Mouse (Mus musculus): ENCODE results near the gene Rbfox2.

The Rbfox2 gene

DNA sequence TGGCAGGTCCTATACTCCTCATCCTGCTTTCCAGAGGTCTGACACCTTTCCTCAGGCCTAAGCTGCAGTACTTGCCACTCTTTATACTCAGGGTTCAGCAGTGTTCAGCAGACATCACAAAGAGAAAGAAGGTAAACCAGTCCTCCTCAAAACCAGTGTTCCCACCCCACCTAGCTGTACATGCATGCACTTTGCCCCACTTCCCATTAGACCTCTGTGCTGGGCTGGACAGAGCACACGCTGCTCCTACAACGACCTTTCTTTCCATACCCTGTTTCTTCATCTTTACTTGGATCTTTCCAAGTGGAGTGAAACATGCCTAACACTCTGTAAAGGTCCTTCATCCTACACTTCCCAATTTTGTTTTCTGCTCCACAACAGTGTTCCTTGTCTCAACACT, 110.8 kb downstream of the Rbfox2 start:
- DNase-seq (ENCODE audit: low spot score in 2 of 2): no peak

DNA sequence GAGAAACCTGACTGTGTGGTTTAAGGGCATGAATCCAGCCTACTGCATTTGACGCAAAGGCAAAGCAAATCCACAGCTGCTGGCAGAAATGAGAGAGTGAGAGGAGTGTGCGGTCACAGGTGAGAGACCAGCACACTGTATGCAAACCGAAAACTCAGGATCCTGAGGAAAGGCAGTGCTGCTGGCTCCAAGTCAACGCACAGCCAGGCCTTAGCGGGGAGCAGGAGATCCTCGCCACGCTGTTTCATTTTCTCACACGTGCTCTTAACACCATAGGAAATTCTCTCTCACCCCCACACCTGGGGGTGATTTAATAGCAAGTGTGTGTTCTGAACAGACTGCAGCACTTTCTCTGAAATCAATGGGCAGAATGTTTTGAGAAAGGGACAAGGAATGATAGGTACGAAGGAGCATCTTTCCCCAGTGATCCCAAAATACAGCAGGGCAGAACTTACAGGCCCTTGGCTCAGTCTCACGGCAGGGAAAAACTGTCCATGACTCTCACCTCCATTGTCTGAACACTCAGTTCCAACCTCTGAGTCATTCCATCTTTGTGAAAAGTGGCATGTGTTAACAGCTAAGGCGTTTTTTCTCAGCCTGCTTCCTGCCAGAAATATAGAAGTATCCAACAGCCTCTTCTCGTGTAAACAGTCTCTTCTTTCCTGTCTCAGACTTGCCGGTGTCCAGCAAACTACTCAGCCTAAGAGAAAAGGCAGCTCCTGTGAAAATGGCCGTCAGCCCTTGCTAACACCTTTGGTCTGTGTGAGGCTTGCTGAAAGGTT, 114.5 kb downstream of the Rbfox2 start:
- DNase-seq (ENCODE audit: low spot score in 2 of 2): no peak

DNA sequence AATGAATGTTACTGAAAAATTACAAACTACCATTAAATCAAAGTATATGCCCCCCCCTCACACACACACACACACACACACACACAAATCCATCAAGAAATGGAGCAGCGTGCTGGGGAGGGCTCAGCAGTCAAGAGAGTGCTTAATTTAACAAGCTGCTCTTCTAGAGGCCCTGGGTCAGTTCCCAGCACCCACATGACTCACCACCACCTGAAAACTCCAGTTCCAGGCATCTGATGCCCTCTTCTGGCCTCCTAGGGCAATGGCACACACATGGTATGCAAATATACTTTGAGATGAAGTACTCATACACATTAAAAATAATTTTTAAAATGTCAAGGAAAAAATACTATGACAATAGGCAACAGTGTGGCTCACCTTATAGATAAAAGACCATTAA, 120.7 kb downstream of the Rbfox2 start:
- DNase-seq (ENCODE audit: low spot score in 2 of 2): no peak

DNA sequence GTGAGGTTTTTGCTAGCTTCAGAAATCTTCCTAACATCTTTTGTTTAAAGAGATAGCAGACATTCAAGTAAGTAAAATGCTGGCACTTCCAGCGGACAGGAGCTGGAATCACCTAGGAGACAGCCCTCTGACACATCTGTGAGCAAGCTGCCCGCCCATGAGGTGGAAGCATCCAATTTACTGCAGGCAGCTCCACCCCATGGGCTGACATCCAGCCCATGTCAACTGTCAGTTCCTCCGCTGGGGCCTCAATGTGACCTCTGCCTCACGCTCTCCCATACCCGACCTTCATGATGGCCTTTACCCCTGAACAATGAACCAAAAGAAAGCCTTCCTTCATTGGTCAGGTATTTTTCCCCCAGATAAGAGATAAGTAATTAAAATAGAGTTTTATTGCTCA, 121.2 kb downstream of the Rbfox2 start:
- no peak for DNase-seq (ENCODE audit: low spot score in 2 of 2)

DNA sequence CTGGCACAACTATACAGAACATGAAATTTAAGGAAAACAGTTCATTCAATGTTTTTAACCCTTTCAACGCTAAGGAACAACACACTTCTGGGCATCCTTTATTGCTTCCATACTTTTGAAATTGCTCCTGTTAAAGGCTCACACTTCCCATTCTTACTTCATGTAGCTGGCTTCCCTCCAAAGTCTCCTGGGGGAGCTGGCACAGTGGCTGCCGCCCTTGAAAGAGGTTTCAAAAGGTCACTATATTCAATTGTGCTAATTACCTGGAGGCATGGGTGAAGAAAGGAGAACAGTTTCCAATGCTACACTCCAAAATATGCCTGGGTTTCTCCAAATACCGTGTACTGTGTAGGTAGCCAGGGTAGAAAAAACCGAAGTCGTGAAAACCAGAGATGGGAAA, 124.0 kb downstream of the Rbfox2 start:
- no peak for DNase-seq (ENCODE audit: low spot score in 2 of 2)

DNA sequence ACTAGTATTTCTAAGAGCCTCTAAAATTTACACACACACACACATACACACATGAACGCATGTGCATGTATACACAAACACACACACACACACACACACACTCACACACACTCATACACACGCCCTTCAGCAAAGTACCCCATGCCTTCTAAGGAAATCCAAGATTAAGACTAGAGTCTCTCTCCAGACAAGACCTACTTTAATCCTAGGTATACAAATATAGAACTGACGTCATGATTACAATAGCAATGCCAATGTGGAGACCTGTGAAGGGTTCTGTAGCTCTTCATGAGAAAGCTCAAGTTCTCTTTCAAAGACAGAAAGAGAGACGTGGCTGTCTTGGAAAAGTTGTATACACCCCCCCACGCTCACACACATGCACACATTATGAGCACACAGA, 132.8 kb downstream of the Rbfox2 start:
- DNase-seq (ENCODE audit: low spot score in 2 of 2): no peak

DNA sequence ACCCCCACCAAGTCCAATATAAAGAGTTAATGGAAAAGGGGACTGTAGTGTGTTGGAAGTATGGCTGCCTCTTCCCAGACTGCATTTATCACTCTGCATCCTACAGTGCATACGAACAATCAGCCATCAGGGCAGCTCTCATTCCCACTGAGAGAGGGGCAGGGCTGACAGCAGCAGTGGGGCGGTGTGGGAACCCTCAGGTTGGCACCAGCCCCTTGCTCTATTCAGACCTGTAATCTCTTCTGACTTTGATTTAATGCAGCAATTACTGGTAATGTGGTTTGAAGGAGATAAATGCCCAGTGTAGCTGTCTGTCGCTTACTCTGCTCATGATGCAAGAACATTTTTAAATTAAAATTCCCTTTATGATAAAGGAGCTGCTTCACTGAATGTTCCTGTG, 134.4 kb downstream of the Rbfox2 start:
- DNase-seq (ENCODE audit: low spot score in 2 of 2): no peak

DNA sequence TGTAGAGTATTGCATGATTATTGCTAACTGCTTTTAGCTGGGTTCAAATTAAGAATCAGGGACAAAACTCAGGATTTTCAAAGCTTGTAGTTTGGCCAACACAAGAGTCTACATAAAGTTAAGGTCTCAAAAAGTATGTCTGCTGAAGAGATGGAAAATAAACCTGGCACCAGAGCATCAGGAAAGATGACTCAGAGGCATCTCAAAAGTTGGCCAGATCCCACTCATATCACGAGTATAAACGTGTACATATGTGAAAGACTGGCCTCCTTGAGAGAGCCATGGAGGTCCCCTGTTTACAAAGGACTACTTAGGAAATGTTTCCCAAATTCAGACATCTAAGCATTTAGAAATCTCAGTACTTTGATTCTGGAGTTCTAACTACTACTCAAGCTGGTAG, 138.0 kb downstream of the Rbfox2 start:
- DNase-seq (ENCODE audit: low spot score in 2 of 2): no peak

DNA sequence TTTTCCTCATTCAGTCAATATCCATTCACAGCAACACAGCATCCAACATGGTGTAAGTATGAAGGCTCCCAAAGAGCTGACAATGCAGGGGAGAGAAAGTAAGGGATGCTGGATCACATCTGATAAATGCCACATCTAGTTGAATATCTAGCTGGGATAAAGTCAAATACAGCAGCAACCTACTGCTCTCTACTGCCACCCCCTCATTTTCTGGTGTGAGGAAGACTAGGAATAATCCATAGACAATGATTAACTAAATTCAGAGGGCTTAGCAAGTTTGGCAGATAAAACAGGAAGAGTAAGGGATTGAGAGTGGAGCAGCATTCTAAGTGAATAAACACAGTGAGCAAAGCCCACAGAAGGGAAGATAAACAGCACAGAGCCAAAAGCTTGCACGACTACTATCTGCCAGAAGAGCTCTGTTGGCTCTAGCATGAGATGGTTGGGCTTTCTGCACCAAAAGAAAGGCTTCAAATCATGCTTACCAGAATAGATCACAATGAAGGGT, 140.5 kb downstream of the Rbfox2 start:
- no peak for DNase-seq (ENCODE audit: low spot score in 2 of 2)

DNA sequence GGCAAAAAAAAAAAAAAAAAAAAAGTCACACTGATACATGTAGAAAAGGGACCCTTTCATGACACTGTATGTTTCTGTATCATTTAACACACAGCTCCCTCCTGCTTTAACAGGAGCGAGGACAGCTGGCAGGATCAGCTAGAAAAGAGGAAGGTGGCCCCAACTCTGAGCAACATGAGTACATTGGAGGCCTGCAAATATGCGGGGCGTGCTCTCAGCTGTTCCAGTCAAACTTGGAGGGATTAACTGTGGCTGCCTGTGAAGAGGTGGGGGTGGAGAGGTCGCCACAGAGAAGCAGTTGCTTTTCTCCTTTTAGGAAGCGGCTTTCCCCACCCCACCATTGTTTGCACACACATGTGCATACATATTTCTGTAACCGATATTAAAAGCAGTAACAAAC, 143.5 kb downstream of the Rbfox2 start:
- no peak for DNase-seq (ENCODE audit: low spot score in 2 of 2)

DNA sequence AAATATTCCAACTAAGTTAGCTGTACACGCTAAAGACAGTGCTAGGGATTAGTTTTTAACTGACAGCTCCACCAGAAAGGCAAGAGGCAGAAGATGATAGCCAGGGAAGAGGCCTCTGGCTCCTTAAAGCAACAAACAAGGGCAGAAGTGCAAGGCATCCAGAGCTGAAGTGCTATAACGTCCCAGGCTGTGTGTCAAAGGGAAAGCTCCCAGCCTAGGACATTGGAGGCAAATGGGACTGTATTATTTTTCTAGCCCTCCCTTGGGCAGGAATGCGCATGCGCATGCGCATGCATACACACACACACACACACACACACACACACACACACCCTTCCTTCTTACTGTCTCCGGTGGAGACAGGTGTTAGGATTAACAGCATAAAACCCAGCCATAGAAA, 143.9 kb downstream of the Rbfox2 start:
- no peak for DNase-seq (ENCODE audit: low spot score in 2 of 2)

DNA sequence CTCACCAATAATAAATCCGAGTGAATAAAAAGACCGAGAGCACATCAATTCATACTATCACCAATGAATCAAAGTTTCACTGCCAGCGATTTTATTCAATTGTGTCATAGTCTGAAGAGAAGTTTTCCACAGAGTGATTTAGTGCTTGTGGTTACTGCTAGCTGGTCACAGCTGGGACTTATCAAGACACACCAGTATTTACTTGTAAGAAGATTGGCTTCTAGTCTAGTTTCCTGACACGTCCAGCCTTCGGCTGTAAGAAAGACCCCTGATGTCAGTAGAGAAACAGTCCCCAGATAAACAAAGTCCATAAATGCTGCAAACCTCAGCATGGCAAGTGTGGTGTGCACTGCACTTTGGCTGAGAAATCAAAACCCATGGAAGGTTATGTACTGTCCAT, 145.4 kb downstream of the Rbfox2 start:
- no peak for DNase-seq (ENCODE audit: low spot score in 2 of 2)

DNA sequence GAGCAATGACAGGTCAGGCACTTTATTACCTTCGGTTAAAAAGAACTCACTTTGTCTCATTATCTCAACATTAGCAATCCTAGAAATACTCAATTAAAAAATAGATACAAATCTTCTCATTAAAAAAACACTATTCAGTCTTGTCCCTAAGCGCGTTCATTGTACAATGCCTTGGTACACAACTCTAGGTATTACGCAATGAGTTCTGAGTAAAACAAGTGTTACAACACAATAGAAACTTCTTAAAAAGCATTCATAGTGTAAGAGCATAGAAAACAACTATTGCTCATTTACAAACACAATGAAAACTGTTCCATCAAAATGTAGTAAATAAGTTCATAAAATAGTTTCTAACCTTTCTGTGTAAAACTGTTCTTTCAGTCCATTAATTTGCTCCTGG, 146.0 kb downstream of the Rbfox2 start:
- DNase-seq (ENCODE audit: low spot score in 2 of 2): no peak

DNA sequence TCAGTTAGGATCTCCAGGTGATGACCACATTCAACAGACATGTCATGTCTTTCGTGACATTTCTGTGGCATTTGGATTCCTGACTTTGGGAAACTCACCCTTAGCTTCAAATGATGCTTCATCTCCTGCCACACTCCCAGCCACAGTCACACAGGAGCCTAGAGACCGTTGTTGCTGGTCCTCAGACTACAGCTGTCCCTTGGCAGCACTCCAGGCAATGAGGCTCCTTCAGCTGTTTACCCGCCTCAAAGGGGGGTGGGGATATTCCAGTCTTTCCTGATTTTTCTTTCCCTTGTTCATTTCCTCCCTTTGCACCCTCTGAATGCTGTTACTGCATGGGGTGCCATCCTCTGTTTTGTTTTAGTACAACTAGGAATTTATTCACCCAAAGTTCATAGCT, 150.3 kb downstream of the Rbfox2 start:
- DNase-seq (ENCODE audit: low spot score in 2 of 2): no peak

DNA sequence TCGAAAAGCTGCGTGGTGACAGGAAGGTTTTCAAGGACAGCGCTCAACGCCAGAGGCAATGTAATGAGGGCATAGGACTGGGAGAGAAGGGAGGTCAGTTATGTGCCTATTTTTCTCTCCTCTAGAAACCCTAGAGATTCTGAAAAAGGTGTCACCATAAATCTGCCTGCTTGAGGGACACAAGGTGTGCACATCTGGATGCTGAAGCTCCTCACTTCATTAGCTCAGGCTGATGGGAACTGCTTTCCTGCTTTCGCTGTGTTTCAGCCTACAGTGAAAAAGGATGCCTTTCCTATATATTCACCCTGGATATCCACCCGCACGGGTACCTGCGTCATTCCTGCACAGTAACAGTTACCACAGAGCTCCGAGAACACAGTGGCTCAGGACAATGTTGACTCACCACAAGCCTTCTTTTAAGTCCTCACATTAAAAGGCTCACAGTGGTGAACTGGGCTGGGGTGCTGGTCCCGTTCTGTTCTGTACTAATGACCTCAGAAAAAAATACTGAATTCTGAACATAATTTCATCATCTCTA, 152.5 kb downstream of the Rbfox2 start:
- no peak for DNase-seq (ENCODE audit: low spot score in 2 of 2)

DNA sequence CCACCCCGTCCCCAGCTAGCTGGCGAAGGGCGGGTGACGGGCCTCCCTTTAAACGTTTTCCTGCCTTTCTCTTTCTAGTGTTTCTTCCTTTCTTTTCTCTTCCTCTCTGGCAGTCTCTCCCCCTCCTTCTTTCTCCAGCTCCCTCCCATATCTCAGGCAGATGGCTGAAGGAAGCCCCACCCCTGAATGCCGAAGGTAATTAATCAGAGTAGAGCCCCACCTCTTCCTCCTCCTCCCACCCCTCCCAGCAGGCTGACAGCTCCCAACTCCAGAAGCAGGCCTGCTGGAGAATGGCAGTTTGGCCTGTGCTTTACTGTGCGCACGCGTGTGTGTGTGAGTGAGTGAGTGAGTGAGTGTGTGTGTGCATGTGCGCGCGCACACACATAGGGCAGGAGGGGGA, 153.2 kb downstream of the Rbfox2 start:
- no peak for DNase-seq (ENCODE audit: low spot score in 2 of 2)

DNA sequence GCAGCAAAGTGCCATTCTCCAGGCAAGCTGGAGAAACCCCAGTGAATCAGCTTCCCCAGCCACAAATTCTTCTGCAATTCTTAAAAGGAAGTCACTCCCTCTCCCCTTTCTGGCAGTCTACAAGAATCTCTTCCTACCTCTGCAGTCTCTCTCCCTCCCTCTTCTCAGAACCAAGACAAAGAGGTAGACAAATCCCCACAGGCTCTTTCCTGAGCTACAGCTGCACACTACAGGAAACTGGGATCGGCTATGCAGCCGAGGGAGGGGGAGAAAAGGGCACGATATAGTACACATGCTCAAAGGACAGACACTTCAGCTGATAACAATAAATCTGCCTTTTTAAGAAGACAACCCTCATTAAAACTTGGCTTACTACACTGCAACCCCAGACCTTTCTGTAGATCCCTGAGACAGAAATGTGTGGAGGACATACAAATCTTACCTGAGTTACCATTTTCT, 153.7 kb downstream of the Rbfox2 start:
- DNase-seq (ENCODE audit: low spot score in 2 of 2): no peak

DNA sequence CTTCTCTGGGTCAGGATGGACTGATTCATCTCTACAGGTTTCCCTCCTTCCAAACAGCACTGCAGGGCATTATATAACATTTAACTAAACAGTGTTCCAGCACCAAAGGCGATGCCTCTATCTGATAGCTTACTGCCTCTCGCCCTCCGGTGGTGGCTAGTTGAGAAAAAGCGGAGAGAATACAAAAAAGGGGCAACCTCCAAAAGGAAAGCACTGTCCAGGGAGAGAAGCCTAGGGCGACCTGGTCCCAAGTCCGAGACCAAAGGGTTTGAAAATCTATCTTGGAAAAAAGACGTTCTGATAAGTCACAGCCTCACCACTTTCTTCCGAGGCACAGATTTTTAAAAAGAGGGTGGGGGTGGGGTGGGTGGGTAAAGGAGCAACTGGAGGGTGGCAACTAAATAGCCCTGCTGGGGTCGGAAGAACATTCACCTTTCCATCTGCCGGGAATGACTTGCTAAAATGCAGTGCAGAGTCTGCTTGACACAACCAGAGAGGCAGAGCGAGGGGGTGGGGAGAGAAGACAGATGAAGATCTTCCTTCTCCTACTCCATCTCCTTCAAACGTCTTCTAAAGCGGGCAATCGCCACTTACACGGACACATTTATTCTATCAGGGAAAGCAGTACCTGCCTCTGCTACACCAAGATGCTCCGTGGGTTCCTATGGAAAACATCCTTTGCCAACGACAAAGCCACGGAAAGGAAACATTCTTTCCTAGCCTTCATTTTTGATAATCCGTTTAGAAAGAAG, 154.3 kb downstream of the Rbfox2 start:
- no peak for DNase-seq (ENCODE audit: low spot score in 2 of 2)

DNA sequence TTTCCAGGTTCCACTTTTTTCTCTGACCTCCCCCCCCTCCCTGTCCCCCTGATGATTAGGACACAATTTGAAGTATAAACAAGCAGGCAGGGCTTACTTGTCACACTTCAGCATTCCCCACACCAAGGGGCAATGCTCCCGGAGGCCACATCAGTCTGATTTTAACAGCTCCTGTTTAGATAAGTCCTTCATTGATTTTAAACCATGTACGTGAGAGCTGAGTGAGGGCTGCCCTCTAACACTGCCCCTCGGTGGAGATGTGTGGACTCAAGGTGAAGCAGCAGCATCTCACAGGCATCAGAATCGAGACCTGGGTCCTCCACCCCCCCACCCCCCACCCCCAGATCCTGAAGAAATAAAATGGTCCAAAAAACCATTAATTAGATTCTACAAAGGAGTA, 155.0 kb downstream of the Rbfox2 start:
- no peak for DNase-seq (ENCODE audit: low spot score in 2 of 2)

DNA sequence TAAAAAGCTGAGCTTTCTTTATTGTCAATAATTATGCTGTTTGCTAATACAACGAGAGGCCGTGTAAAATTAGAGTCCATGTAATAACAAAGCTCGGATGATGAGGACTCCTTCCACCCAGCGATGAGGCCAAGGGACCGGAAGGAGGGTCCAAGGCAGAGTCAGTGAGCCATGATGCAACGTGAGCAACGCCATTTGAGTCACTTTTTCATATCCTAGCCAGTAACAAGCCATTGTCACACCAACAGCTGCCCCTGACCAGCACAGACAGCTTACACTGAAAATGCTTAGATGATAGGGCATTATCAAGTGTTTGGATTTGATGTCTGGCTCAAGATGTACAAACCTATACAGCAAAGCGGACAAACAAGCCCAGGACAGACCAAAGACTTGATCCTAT, 155.6 kb downstream of the Rbfox2 start:
- no peak for DNase-seq (ENCODE audit: low spot score in 2 of 2)

DNA sequence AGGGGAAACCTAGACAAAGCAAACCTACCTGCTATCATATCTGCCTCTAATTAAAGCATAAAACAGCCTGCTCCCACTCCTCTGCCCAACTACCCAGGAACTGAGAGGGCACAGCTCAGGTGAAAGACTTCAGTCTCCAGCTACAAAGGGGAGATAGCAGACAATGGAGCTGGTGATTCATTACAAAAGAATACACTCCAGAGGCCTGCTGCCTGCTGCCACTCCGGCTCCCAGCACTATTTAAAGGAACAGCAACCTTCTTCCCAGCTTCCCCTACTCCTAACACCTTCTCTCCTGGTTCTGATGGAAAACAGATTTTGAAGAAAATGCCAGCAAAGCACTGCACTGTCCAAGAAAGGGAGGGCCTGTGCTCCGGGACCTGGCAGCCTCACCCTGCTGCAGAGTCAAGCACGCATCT, 156.4 kb downstream of the Rbfox2 start:
- DNase-seq (ENCODE audit: low spot score in 2 of 2): no peak

DNA sequence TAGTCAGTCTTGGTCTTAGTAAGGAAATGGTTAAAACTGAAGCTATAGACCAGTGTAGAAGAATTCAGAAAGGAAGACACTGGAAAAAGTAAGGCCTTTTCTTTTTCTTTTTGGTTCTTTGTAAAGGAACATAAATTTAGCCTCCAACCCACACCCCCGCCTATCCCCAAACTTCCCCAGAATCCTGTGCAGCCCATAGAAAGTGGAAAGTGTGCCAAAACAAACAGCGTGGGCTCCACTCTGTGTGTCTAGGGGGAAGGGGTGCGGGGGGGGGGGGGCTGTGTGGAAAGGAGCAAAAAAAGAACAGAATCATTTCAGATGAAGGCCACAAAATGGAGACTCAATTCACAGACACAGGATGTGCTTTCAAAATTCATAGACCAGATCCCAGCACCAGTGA, 156.8 kb downstream of the Rbfox2 start:
- no peak for DNase-seq (ENCODE audit: low spot score in 2 of 2)

DNA sequence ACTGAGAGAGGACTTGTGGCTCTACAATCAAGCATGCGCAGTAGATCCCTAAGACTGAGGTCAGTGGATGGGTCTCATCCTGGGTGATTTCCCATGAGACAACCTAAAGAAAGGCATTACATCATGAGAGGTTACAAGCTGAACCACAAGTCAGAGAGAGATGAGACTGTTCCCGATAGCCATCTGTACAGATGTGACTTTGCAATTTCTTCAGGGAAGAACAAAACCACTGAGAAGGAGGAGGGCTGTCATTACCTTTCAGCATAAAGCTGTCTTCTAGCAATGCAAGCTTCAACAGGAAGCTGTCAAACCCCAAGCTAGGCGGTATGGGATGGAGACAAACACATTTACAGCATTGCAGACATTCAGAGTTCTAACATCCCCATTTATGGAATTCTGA, 157.3 kb downstream of the Rbfox2 start:
- DNase-seq (ENCODE audit: low spot score in 2 of 2): no peak

Data from spleen, postnatal 14 days (tissue).